Mouse (Mus musculus) liver, embryonic 16.5 days (tissue): ENCODE measurements around the gene Olfr830. TPM values are rescaled to one million over a fixed set of nuclear protein-coding genes. Genes with fewer than 3 reads are reported as not detected.
"Not testable (repeated sequence)": the region's sequence is repeated elsewhere in the genome, so short reads cannot be mapped to it uniquely, and the experiment has no call there.

Experiments used
- ATAC-seq: fragments of 200-750 bp; cut with Nextera tagmentation; 2 replicates; pipeline ENCODE4 v1.8.0; 2017; ENCODE audit warnings: low read depth, mild to moderate bottlenecking, moderate number of reproducible peaks, moderate library complexity
- H3K27ac ChIP-seq: fragments of 300-500 bp; sonication (generic); 2 replicates; pipeline ENCODE4 v1.5.1; 2014; ENCODE audit warnings: mild to moderate bottlenecking, low read length
- H3K27me3 ChIP-seq: fragments of 300-500 bp; sonication (generic); 2 replicates; pipeline ENCODE4 v1.6.1; 2014; ENCODE audit warnings: low read depth, low read length, mixed read lengths; ENCODE audit not compliant: control insufficient read depth, insufficient read depth
- H3K36me3 ChIP-seq: fragments of 300-500 bp; sonication (generic); 2 replicates; pipeline ENCODE4 v1.6.1; 2014; ENCODE audit warnings: mild to moderate bottlenecking; ENCODE audit not compliant: control insufficient read depth, insufficient read depth
- H3K4me1 ChIP-seq: fragments of 300-500 bp; sonication (generic); 2 replicates; pipeline ENCODE4 v1.6.1; 2014; ENCODE audit warnings: low read depth, low read length, mixed read lengths; ENCODE audit not compliant: control insufficient read depth
- H3K4me2 ChIP-seq: fragments of 300-500 bp; sonication (generic); 2 replicates; pipeline ENCODE4 v1.6.1; 2014; ENCODE audit warnings: low read depth, low read length, mixed read lengths
- H3K4me3 ChIP-seq: fragments of 300-500 bp; sonication (generic); 2 replicates; pipeline ENCODE4 v1.5.1; 2014; ENCODE audit warnings: low read depth, mild to moderate bottlenecking, low read length
- H3K9ac ChIP-seq: fragments of 300-500 bp; sonication (generic); 2 replicates; pipeline ENCODE4 v1.6.1; 2014; ENCODE audit warnings: low read depth, low read length
- H3K9me3 ChIP-seq: fragments of 300-500 bp; sonication (generic); replicated peaks from 2 replicates; pipeline ENCODE4 v1.6.1; 2016; ENCODE audit warnings: low read length; ENCODE audit not compliant: control insufficient read depth
- WGBS: fragments of 180-500 bp; shearing (Covaris S2); extraction: QIAGEN DNeasy Blood & Tissue Kit; methylation state at CpG from one replicate; pipeline ENCODE4 v1.1.7; 2014; ENCODE audit not compliant: insufficient replicate concordance; 5-methylcytosine and 5-hydroxymethylcytosine counted together
- polyA plus RNA-seq: library from polyadenylated mRNA; unstranded; fragments of >200 nt; fragmentation: Nextera tagmentation; extraction: Ambion mirVana; gene quantifications from 2 replicates; pipeline ENCODE4 v1.2.1, GENCODE M21; 2015

Olfr830 gene
- not detected in 2 replicates for polyA plus RNA-seq

- no peaks in the 10 kb centered on the region for H3K36me3 ChIP-seq
- no peak within 1 kb of the TSS for H3K27ac ChIP-seq
- H3K4me3 ChIP-seq, result no peak within 1 kb of the TSS
- H3K4me1 ChIP-seq, result no peaks in the 10 kb centered on the region
- H3K9ac ChIP-seq, result no peak within 1 kb of the TSS
- H3K4me2 ChIP-seq, result no peak within 1 kb of the TSS
- ATAC-seq, result no peak
- H3K27me3 ChIP-seq, result no peaks in the 10 kb centered on the region
- H3K9me3 ChIP-seq, result no peaks in the 10 kb centered on the region
Measured at GRCm38 (mm10) chr9:18874393-18874792, at the start of gene Olfr830. Olfr830 (plus strand) TSS chr9:18874693.

GRCm38 (mm10) chr9:18854633-18855032, 19.9 kb upstream of the Olfr830 start, which contains the start of gene Olfr829:
Olfr829 (plus strand) TSS chr9:18854933.
- H3K27ac ChIP-seq, result no peak within 1 kb of the TSS
- no peak for ATAC-seq

DNA sequence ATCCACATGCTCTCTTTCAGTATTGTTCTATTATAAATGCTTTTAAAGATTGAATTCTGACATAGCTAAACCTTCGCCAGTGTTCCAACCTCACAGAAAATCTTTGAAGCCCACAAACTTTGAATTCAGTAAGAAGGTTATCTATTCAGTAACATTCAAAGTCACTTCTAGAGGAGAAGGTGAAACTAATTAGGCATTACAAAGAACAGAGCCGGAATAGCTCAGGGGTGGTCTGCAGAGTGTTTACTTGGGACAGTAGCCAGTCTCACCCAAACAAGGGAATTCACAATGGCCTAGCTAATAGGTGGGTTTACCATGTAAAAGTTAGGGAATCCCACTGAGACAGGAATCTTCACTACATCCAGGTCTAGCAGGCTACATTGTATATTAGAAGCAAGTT, 33.2 kb downstream of the Olfr830 start:
- not testable (repeated sequence) for H3K4me3 ChIP-seq, H3K9ac ChIP-seq, H3K4me1 ChIP-seq, H3K9me3 ChIP-seq, H3K36me3 ChIP-seq, H3K4me2 ChIP-seq, ATAC-seq, H3K27me3 ChIP-seq, H3K27ac ChIP-seq
- WGBS, result 56% methylated on average over 2 of the region's 2 CpGs

More at GRCm38 (mm10) chr9:18854633-18855032, 19.9 kb upstream of the Olfr830 start, which contains the start of gene Olfr829:
- Histone ChIP-seq H3K27me3 (no peaks in the 10 kb centered on the region), H3K4me2 (no peak within 1 kb of the TSS), H3K36me3 (no peaks in the 10 kb centered on the region), H3K4me3 (no peak within 1 kb of the TSS), H3K9ac (no peak within 1 kb of the TSS), H3K4me1 (no peaks in the 10 kb centered on the region), H3K9me3 (no peaks in the 10 kb centered on the region)
- WGBS, result 33% methylated on average over 1 of the region's 1 CpGs

DNA sequence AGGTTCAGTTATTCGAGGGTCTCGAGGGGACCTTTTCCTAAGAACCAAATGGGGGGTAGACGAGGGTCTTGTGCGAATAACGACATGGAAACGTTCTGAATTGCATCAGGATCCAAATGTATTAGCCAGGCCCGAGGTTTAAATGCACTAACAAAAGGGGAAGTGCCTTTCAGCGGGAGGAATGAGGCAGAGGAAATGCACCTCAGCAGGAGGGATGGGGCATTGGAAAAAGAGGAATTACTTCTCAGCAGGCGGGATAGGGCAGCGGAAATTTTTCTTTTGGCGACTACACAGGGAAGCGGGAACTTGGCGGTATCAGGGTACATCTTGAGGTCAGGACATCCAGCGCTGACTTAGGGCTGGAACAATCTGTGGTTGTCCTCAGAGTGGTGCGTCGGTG, 53.4 kb downstream of the Olfr830 start:
- not testable (repeated sequence) for H3K27ac ChIP-seq

More for the DNA sequence above, 53.4 kb downstream of the Olfr830 start:
- H3K4me2 ChIP-seq, H3K9me3 ChIP-seq, H3K36me3 ChIP-seq, ATAC-seq, H3K27me3 ChIP-seq, H3K9ac ChIP-seq, H3K4me1 ChIP-seq, H3K4me3 ChIP-seq: not testable (repeated sequence)
- WGBS, result 69% methylated on average over 16 of the region's 16 CpGs

Other genes with a start within 250 kb of the Olfr830 start
- 0.08 and 0.14 TPM in 2 replicates for gene Muc16, start 200.2 kb upstream of the Olfr830 start, polyA plus RNA-seq
- gene Olfr24, start 110.7 kb upstream of the Olfr830 start, polyA plus RNA-seq, result not detected in 2 replicates
- not detected in 2 replicates for gene Olfr828, start 55.2 kb upstream of the Olfr830 start, polyA plus RNA-seq
- not detected in 2 replicates for gene Olfr829, start 19.8 kb upstream of the Olfr830 start, polyA plus RNA-seq
- gene Olfr832, start 62.4 kb downstream of the Olfr830 start, polyA plus RNA-seq, result not detected in 2 replicates
- gene Olfr834, start 113.3 kb downstream of the Olfr830 start, polyA plus RNA-seq, result not detected in 2 replicates
- not detected in 2 replicates for gene Olfr835, start 158.0 kb downstream of the Olfr830 start, polyA plus RNA-seq
- not detected in 2 replicates for gene Olfr836, start 245.7 kb downstream of the Olfr830 start, polyA plus RNA-seq